Mouse (Mus musculus) forebrain, embryonic 12.5 days (tissue): ENCODE data around the gene Aip. TPM values are rescaled to one million over a fixed set of nuclear protein-coding genes. Genes with fewer than 3 reads are reported as not detected.
"Not testable (repeated sequence)": the region's sequence is repeated elsewhere in the genome, so short reads cannot be mapped to it uniquely, and the experiment has no call there.

Experiments
- ATAC-seq: fragments of 200-750 bp; cut with Nextera tagmentation; 2 replicates; pipeline ENCODE4 v1.8.0; 2017; ENCODE audit warnings: moderate TSS enrichment; ENCODE audit not compliant: low FRiP score
- H3K27ac ChIP-seq: fragments of 300-500 bp; sonication (generic); 2 replicates; pipeline ENCODE4 v1.5.1; 2016; ENCODE audit warnings: mild to moderate bottlenecking
- H3K27me3 ChIP-seq: fragments of 300-500 bp; sonication (generic); 2 replicates; pipeline ENCODE4 v1.6.1; 2016; ENCODE audit warnings: mild to moderate bottlenecking
- H3K36me3 ChIP-seq: fragments of 300-500 bp; sonication (generic); replicated peaks from 2 replicates; pipeline ENCODE4 v1.6.1; 2016; ENCODE audit warnings: mild to moderate bottlenecking
- H3K4me1 ChIP-seq: fragments of 300-500 bp; sonication (generic); 2 replicates; pipeline ENCODE4 v1.6.1; 2016
- H3K4me2 ChIP-seq: fragments of 300-500 bp; sonication (generic); 2 replicates; pipeline ENCODE4 v1.6.1; 2016; ENCODE audit warnings: mild to moderate bottlenecking, moderate library complexity
- H3K4me3 ChIP-seq: fragments of 300-500 bp; sonication (generic); replicated peaks from 2 replicates; pipeline ENCODE4 v1.5.1; 2016; ENCODE audit warnings: mild to moderate bottlenecking
- H3K9ac ChIP-seq: fragments of 300-500 bp; sonication (generic); 2 replicates; pipeline ENCODE4 v1.6.1; 2016; ENCODE audit warnings: mild to moderate bottlenecking
- H3K9me3 ChIP-seq: fragments of 300-500 bp; sonication (generic); 2 replicates; pipeline ENCODE4 v1.6.1; 2016
- WGBS: fragments of 180-500 bp; shearing (Covaris S2); methylation state at CpG from one replicate; pipeline ENCODE4 v1.1.7; 2016; 5-methylcytosine and 5-hydroxymethylcytosine counted together
- polyA plus RNA-seq: library from polyadenylated mRNA; unstranded; fragments of >200 nt; fragmentation: Nextera tagmentation; extraction: Ambion mirVana; gene quantifications from 2 replicates; pipeline ENCODE4 v1.2.1, GENCODE M21; 2016

Gene Aip
- polyA plus RNA-seq, 1 experiment from 2014 or later = 56.4 TPM

- ATAC-seq = no peak
- Histone ChIP-seq H3K36me3 (no peaks in the 10 kb centered on the region), H3K4me1 (no peaks in the 10 kb centered on the region), H3K4me3 (no peak overlapping the region), H3K27ac (no peak overlapping the region), H3K27me3 (peaks cover 8% of the 10 kb centered on the region; the same call in 1 of the 2 replicates), H3K4me2 (no peak overlapping the region), H3K9ac (no peak overlapping the region), H3K9me3 (no peaks in the 10 kb centered on the region)
- 73% methylated on average over 8 of the region's 8 CpGs for WGBS
These were observed 45.1 kb downstream of the Aip start for GRCm38 (mm10) chr19:4080511-4081009.

- Histone ChIP-seq H3K36me3 (no peaks in the 10 kb centered on the region), H3K4me2 (no peak overlapping the region), H3K27me3 (peaks cover 8% of the 10 kb centered on the region; the same call in 1 of the 2 replicates), H3K9me3 (no peaks in the 10 kb centered on the region), H3K4me3 (no peak overlapping the region), H3K27ac (no peak overlapping the region), H3K4me1 (no peaks in the 10 kb centered on the region), H3K9ac (no peak overlapping the region)
- no peak for ATAC-seq
- 77% methylated on average over 1 of the region's 1 CpGs for WGBS
These were observed 46.1 kb downstream of the Aip start for GRCm38 (mm10) chr19:4079594-4079993.

- WGBS = 86% methylated on average over 1 of the region's 1 CpGs
These were observed 50.1 kb downstream of the Aip start for GRCm38 (mm10) chr19:4075531-4075930.

DNA sequence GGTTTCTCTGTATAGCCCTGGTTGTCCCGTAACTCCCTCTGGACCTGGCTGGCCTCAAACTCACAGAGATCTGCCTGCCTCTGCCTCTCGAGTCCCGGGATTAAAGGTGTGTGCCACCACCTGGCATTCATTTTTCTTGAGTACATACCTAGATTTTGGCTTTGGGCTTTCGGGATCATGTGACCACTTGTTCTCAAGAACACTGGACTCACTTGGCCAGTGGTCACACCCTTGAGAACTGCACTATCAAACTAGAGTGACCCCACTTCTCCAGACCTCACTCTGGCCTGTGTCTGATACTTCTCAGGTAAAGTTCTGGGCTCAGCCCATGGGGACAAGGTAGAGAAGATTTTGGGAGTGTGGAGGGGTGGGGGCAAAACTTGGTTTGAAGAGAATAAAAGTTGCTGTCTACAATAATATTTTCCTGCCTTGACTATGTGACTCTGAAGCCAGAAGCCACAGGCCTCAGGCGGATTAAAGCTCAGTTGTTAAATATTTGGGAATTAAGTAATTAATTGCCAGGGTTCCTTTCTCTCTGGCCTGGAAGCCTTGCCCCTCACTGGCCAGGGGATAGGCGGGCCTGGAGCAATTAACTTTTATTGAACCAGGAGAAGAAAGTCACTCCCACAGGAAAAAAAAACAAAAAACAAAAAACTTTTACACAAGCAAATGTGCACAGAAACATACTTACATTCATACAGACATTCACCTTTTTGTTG is 52.8 kb downstream of the Aip start:
- no peak for ATAC-seq
- H3K9ac ChIP-seq = no peak overlapping the region
- no peaks in the 10 kb centered on the region for H3K36me3 ChIP-seq
- no peak overlapping the region for H3K4me3 ChIP-seq
- no peaks in the 10 kb centered on the region for H3K9me3 ChIP-seq
- no peaks in the 10 kb centered on the region for H3K4me1 ChIP-seq
- no peaks in the 10 kb centered on the region for H3K27me3 ChIP-seq
- WGBS = 73% methylated on average over 6 of the region's 6 CpGs
- H3K4me2 ChIP-seq = no peak overlapping the region
- no peak overlapping the region for H3K27ac ChIP-seq

More at GRCm38 (mm10) chr19:4075531-4075930, 50.1 kb downstream of the Aip start:
- H3K9ac ChIP-seq = no peak overlapping the region
- H3K4me1 ChIP-seq = no peaks in the 10 kb centered on the region
- H3K9me3 ChIP-seq = no peaks in the 10 kb centered on the region
- ATAC-seq = no peak
- no peak overlapping the region for H3K4me3 ChIP-seq
- no peak overlapping the region for H3K4me2 ChIP-seq
- no peaks in the 10 kb centered on the region for H3K27me3 ChIP-seq
- no peaks in the 10 kb centered on the region for H3K36me3 ChIP-seq
- no peak overlapping the region for H3K27ac ChIP-seq

DNA sequence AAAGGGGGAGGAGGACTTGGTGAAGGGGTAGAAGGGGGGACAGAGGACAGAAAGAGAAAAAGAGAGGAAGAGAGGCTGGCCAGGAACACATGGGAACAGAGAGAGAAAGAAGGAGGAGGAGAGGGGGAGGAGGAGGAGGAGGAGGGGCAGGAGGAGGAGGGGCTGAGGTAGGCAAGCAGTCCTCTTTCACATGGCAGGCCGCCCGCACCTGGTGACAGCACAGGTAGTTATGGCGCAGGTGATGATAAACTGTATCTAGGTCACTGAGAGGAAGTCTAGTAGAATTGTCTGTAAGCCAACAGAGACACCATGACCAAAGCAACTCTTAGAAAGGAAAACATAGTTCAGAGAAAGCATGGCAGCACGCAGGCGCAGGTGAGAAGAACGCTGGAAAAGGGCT is 54.3 kb downstream of the Aip start:
- Histone ChIP-seq H3K4me1 (no peaks in the 10 kb centered on the region), H3K36me3 (no peaks in the 10 kb centered on the region), H3K9ac (no peak overlapping the region), H3K9me3 (no peaks in the 10 kb centered on the region), H3K27ac (no peak overlapping the region), H3K27me3 (no peaks in the 10 kb centered on the region), H3K4me2 (no peak overlapping the region), H3K4me3 (no peak overlapping the region)
- ATAC-seq = no peak
- 91% methylated on average over 6 of the region's 6 CpGs for WGBS

DNA sequence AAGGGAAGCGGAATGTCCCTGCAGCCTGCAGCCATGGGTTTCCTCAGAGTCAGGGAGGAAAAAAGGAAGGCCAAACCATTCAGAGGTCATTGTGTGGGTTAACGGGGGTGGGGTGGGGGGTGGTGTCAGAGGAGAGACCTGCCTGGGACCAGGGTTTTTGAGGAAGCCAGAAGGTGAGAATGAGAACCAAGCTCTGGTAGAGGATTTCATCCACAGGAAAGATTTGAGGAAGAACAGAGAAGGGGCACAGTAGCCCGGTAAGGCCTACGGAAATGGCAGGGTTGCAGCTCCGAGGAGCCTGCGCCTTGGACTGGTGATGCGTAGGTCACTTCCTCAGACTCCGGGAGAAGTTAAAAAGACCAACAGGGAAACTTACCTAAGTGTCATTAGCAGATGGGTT is 54.9 kb downstream of the Aip start:
- Histone ChIP-seq H3K9ac (no peak overlapping the region), H3K36me3 (no peaks in the 10 kb centered on the region), H3K9me3 (no peaks in the 10 kb centered on the region), H3K4me2 (no peak overlapping the region), H3K27me3 (no peaks in the 10 kb centered on the region), H3K4me3 (no peak overlapping the region), H3K4me1 (no peaks in the 10 kb centered on the region), H3K27ac (no peak overlapping the region)
- ATAC-seq = no peak
- WGBS = 81% methylated on average over 8 of the region's 8 CpGs

- no peaks in the 10 kb centered on the region for H3K9me3 ChIP-seq
- no peak overlapping the region for H3K4me2 ChIP-seq
- no peak for ATAC-seq
- H3K9ac ChIP-seq = no peak overlapping the region
- no peaks in the 10 kb centered on the region for H3K36me3 ChIP-seq
- no peaks in the 10 kb centered on the region for H3K4me1 ChIP-seq
- no peak overlapping the region for H3K4me3 ChIP-seq
- H3K27me3 ChIP-seq = no peaks in the 10 kb centered on the region
- WGBS = 78% methylated on average over 15 of the region's 15 CpGs
- no peak overlapping the region for H3K27ac ChIP-seq
These were observed 55.3 kb downstream of the Aip start for GRCm38 (mm10) chr19:4070311-4070710.

DNA sequence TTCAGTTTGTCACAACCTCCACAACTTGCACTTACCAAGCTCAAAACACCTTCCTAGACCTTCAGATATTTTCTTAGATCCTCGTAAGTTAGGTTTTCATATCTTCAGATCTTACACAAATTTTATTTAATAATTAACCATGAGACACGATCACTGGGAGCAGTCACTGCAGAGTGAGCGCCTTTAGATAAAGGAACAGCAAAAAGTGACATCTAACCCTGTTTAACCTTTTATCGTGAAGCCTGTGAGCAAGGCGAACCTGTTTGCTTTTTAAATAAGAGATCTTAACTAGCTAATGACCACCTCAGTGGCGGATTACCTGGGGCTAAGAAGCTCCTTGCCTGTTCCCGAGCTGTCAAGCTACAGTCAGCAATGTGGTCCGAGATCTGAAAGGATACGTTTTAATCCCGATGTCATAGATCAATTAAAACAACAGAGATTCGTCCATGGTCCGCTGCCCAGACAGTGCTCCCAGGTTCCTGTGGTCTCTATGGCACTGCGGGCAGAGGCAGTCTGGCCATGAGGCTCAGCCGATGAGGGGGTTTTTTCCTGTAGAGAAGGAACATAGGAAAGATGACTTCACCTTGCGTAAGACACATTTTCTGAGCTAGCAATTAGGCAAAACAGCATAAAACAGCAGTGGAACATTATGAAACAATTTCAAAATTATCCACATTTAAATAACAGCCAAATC is 56.8 kb downstream of the Aip start:
- Histone ChIP-seq H3K4me2 (no peak overlapping the region), H3K4me3 (no peak overlapping the region), H3K9me3 (no peaks in the 10 kb centered on the region), H3K36me3 (no peaks in the 10 kb centered on the region), H3K9ac (no peak overlapping the region), H3K4me1 (no peaks in the 10 kb centered on the region), H3K27ac (no peak overlapping the region), H3K27me3 (no peaks in the 10 kb centered on the region)
- ATAC-seq = no peak
- 65% methylated on average over 15 of the region's 15 CpGs for WGBS

GRCm38 (mm10) chr19:4068242-4068641 is 57.4 kb downstream of the Aip start:
- not testable (repeated sequence) for H3K9me3 ChIP-seq, H3K4me1 ChIP-seq, H3K4me3 ChIP-seq, H3K36me3 ChIP-seq, ATAC-seq, H3K27ac ChIP-seq, H3K27me3 ChIP-seq, H3K4me2 ChIP-seq, H3K9ac ChIP-seq
- WGBS = 95% methylated on average over 2 of the region's 2 CpGs

GRCm38 (mm10) chr19:4066877-4067276 is 58.8 kb downstream of the Aip start:
- Histone ChIP-seq H3K4me2 (no peak overlapping the region), H3K9ac (no peak overlapping the region), H3K27ac (no peak overlapping the region), H3K9me3 (no peaks in the 10 kb centered on the region), H3K36me3 (no peaks in the 10 kb centered on the region), H3K4me1 (no peaks in the 10 kb centered on the region), H3K27me3 (no peaks in the 10 kb centered on the region), H3K4me3 (no peak overlapping the region)
- ATAC-seq = no peak

GRCm38 (mm10) chr19:4066280-4066679 is 59.4 kb downstream of the Aip start:
- no peaks in the 10 kb centered on the region for H3K4me1 ChIP-seq
- WGBS = 84% methylated on average over 6 of the region's 6 CpGs

GRCm38 (mm10) chr19:4064501-4064900 is 61.2 kb downstream of the Aip start:
- H3K36me3 ChIP-seq, H3K9ac ChIP-seq, ATAC-seq, H3K4me1 ChIP-seq, H3K9me3 ChIP-seq, H3K27me3 ChIP-seq, H3K27ac ChIP-seq, H3K4me3 ChIP-seq, H3K4me2 ChIP-seq: not testable (repeated sequence)
- 54% methylated on average over 3 of the region's 11 CpGs for WGBS

More at GRCm38 (mm10) chr19:4066280-4066679, 59.4 kb downstream of the Aip start:
- Histone ChIP-seq H3K4me3 (no peak overlapping the region), H3K27me3 (no peaks in the 10 kb centered on the region), H3K27ac (no peak overlapping the region), H3K9ac (no peak overlapping the region), H3K9me3 (no peaks in the 10 kb centered on the region), H3K36me3 (no peaks in the 10 kb centered on the region), H3K4me2 (no peak overlapping the region)
- ATAC-seq = no peak
